Mouse (Mus musculus) cerebellum, adult 2 months (tissue): ENCODE measurements around the gene Zfp2.

ENCODE experiments used
- CTCF ChIP-seq: fragments of 200-500 bp; IDR thresholded peaks from 2 replicates; pipeline ENCODE4 v1.5.1; 2011; ENCODE audit warnings: low read depth, mild to moderate bottlenecking, control low read depth, low read length, moderate library complexity, borderline replicate concordance; ENCODE audit not compliant: insufficient read depth
- POLR2A ChIP-seq: fragments of 200-500 bp; IDR thresholded peaks from 2 replicates; pipeline ENCODE4 v1.6.1; 2011; ENCODE audit warnings: low read length, control low read depth, borderline replicate concordance; ENCODE audit not compliant: insufficient read depth

DNA sequence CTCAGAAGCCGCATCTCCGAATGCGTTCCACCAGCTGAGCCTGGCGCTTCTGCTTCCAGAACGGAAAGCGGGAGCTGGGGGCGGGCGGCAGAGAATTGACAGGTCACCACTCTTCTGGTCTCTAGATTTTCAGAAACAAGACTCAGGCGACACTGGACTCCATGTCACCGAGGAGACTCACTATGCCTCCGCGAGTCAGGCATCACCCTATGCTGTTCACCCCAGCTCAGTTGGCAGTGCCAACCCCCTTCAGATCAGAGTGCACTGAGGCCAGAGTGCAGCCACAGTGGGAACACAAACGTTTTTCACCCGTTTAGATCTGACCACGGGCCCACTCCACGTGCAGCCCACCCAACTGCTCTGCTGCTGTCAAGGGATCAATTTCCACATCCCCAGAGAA lies 15.1 kb upstream of the Zfp2 start:
- no peak for TF ChIP-seq POLR2A
- TF ChIP-seq CTCF = no peak
